Mouse (Mus musculus) layer of hippocampus, adult 9-11 months (tissue): Measurements from ENCODE around the gene Synrg.
A peak's percentile ranks its signal among the peaks of the same experiment; 100 is the strongest.

ENCODE experiments used
- DNase-seq: peaks from one replicate; pipeline ENCODE4 v3.0.0; 2022

Synrg gene

GRCm38 (mm10) chr11:83963991-83964921 lies at the start of gene Synrg:
TSS of gene Synrg (plus strand) at chr11:83964428.
- peak; percentile 91 for DNase-seq

GRCm38 (mm10) chr11:83914501-83914900 lies 49.7 kb upstream of the Synrg start:
- DNase-seq, result no peak

GRCm38 (mm10) chr11:83922600-83922999 lies 41.6 kb upstream of the Synrg start:
- no peak for DNase-seq

GRCm38 (mm10) chr11:83927097-83927496 lies 37.1 kb upstream of the Synrg start:
- DNase-seq, result no peak

- no peak for DNase-seq
These were observed 31.6 kb upstream of the Synrg start for GRCm38 (mm10) chr11:83932506-83933106.

DNA sequence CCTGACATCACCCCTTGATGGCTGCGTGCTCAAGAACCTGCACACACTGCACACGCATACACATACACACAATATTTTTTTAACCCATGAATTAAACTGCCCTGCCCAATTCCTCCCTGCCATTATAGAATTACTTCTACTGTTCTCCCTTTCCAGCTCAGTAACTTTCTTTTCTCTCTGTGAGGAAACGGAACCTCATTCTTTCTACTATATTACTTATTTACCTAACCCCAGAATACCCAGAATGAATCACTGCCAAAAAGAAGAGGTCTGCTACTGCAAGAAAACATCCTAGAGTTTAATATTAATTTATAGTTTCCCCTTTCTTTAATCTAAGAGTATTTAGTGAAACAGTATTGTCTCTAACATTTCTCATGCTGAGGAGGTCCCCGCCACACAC lies 30.9 kb upstream of the Synrg start:
- no peak for DNase-seq

GRCm38 (mm10) chr11:83935986-83936665 lies 28.1 kb upstream of the Synrg start:
- peak; percentile 55 for DNase-seq

DNA sequence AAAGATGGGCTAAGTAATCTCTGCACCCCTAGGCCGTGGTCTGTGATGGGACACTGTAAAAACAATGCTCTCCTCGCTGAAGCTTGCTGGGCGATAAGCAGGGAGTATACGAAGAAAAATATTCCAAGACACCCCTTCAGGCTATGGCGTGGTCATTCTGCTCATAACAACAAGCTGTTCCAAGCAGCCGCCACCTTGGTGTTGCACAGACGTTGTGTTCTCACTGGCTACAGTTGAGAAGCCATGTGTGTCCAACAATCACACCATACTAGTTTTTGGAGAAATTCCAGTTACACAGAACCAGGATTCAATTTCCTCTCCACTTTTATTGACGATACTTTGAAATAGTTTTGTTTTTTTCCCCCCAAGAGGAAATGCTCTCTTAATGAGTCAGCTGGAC lies 25.7 kb upstream of the Synrg start:
- DNase-seq, result no peak

- DNase-seq, result peak; percentile 93
These were observed 22.0 kb upstream of the Synrg start, which contains the start of gene Ddx52 for GRCm38 (mm10) chr11:83941950-83942840. TSS of gene Ddx52 (plus strand) at chr11:83942062.

GRCm38 (mm10) chr11:83956822-83957221 lies 7.4 kb upstream of the Synrg start:
- no peak for DNase-seq

DNA sequence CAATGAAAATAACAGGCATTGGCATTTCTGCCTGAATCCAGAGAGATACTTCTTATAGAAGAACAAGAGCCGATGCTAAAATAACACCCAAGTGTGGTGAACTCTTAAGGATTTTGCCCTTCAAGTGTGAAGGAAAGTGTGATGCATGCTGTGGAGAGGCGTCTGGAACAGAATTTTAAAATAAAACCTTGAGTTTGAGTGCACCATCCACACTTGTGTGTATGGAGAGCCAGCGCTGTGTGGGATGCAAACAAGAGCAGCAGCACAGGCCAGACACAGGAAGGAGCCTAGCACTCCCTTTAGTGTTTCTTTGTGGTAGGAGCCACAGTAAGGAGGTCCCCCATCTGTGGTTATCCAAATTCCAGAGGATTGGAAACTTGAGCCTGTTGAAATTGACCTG lies 2.2 kb upstream of the Synrg start:
- no peak for DNase-seq

DNA sequence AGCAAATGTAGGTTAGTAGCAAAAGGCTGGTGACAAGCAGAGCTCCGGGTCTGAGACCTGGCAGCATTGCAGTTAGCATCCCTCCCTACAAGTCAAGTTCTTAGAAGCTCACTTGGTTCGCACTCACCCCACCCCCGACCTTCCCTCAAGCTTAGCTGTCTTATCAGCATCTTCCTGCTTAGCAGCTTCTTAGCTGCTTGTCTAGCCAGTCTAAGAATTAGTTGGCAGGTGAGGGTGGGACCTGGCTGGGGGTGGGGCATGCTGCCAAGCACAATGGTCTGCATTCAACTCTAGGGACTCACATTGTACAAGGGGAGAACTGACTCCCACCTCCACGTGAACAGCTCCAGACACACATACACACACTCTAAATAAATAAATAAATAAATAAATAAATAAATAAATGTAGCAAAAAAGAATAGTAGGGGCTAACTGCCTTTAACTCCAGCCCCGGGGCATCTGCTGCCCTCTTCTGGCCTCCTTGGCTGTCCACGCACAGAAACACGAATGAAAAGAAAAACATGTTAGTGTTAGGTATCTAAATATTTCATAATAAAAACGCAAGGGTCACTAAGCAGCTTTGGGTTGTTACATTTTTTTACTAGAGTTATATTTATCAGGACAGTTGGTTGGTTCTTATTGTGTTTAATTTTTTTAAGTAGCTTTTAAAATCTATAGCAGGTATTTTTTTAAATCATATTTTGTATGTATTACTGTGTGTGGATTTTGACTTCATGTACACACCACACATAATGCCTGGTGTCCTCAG lies 3.4 kb downstream of the Synrg start:
- no peak for DNase-seq

- no peak for DNase-seq
These were observed 4.0 kb downstream of the Synrg start for GRCm38 (mm10) chr11:83968205-83968575.

DNA sequence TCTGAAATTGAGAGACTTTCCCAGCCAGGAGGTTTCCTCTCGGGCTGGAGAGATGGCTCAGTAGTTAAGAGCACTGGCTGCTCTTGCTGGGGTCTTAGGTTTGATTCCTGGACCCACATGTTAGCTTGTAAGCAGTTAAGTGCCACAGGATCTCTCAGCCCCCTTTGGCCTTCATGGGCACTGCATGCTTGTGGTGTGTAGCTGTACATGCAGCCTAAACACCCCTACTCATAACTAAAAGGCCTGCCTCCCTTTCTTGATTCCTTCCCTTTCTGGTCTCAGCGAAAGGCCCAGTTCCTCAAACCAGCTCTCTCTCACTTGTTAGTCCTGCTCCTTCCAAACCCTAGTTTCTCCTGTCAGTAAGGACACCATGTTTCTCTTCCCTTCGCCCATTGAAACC lies 4.8 kb downstream of the Synrg start:
- DNase-seq, result no peak

DNA sequence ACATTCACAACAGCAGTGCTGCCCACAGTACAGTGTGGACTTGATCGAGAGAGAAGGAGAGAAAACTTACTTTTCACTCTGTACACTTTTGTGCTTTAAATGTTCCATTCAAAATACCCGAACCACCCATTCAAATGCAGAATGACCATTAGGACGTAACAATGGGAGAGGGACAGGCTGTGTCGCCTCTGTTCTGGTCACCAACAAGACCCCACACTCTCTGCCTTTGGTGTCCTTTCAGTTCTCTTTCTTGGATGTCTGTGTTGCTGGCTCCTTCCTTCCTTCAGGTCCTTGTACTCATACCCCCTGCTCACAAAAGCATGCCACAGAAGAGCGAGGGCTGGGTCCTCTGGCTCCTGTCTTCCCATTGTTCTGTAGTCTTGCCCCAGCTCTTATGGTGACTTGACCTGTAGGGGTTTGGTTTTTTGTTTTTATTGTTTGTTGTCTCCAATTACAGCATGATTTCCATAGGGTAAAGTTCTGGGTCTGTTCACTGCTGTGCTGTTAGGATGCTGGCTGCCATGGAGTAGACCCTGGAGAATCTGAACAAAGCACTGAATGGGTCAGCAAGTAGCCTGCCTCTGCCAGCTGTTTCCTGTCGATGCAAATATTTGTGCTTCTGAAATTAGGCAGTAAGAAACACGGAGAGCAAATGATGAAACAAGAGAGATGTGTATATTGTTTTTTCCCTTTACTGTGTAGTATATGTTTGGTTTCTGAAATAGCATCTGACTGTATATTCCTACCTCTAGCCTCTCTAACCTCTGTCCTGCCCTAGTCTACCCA lies 10.5 kb downstream of the Synrg start:
- no peak for DNase-seq

GRCm38 (mm10) chr11:83975488-83975887 lies 11.3 kb downstream of the Synrg start:
- DNase-seq, result no peak

DNA sequence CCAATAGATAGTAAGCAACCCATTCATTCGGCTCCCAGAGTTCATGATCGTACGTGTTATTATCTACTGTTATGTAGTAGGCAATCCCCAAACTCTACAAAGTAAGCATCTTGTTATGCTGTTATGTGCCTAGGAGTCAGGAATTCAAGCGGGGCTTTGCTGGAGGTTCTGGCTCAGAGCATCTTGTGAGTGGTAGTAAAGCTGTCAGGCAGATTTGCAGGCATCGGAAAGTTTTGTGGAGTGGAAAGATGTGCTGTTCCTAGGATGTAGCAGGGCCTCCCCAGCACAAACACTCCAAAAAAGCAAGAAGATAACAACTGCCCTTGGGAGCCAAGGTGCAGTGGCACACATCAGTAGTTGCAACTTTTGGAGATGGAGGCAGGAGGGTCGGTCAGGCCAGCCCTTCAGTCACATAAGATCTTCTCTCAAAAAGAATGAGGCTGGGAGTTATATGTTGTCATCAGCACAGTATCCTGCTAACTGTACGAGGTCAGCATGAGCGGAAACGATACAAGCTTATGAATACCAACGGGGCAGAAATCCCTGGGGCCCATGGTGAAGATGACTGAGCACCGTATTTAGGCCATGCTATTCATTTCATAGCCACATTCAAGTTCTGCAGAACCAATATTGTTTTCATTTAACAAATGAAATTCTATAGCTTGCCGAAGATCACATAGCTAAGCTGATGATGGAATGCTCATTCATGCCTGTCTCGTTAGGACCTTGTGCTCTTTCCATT lies 12.2 kb downstream of the Synrg start:
- no peak for DNase-seq

DNA sequence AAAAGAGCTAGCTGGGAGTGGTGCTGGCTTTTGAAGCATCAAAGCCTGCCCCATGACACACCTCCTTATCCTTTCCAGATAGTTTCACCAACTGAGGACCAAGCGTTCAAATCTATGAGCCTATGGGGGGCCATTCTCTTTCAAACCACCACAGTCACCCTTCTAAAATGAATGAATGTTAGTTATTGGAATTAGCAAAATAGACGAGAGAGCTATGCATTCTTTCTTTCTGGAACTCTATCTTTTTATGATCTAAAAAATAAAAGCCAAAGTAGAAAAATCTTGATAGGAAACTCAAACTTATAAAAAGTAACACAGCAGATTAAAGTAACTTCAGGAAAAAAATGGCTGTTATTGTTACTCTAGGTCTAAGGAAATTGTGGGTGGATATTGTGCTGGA lies 13.6 kb downstream of the Synrg start:
- no peak for DNase-seq

DNA sequence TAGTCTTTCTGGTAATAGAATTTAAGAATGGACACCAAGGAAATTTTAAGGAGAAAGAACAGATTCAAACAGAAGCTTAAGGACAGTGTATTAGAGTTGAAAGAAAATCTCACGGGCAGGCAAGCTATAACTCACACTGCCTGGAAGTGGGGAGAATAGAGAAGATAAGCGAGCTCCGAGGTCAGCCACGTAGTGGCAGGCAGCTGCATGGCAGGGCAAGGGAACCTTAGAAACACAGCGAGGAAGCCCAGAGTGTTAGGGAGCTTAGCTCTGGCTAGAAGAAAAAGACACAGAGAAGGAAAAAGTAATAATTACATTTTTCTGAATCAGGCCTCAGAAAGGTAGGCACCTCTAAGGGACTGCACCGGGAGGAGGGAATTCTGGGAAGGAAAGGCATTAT lies 15.8 kb downstream of the Synrg start:
- no peak for DNase-seq

GRCm38 (mm10) chr11:83981338-83981737 lies 17.1 kb downstream of the Synrg start:
- no peak for DNase-seq
